Mouse (Mus musculus) hindbrain, embryonic 12.5 days (tissue): ENCODE measurements at regions not wholly inside any gene's neighbourhood (a gene's known extent, or its start where the extent isn't known, plus 50 kb on each side); places are given as distances from the start of the nearest gene placed in this dataset.
"Not testable (repeated sequence)": the region's sequence is repeated elsewhere in the genome, so short reads cannot be mapped to it uniquely, and the experiment has no call there.

Experiments used
- ATAC-seq: fragments of 200-750 bp; cut with Nextera tagmentation; 2 replicates; pipeline ENCODE4 v1.8.0; 2017; ENCODE audit warnings: moderate TSS enrichment; ENCODE audit not compliant: low FRiP score
- H3K27ac ChIP-seq: fragments of 300-500 bp; sonication (generic); 2 replicates; pipeline ENCODE4 v1.5.1; 2016; ENCODE audit warnings: mild to moderate bottlenecking
- H3K27me3 ChIP-seq: fragments of 300-500 bp; sonication (generic); 2 replicates; pipeline ENCODE4 v1.6.1; 2016; ENCODE audit warnings: mild to moderate bottlenecking
- H3K36me3 ChIP-seq: fragments of 300-500 bp; sonication (generic); 2 replicates; pipeline ENCODE4 v1.6.1; 2016; ENCODE audit warnings: mild to moderate bottlenecking
- H3K4me1 ChIP-seq: fragments of 300-500 bp; sonication (generic); 2 replicates; pipeline ENCODE4 v1.6.1; 2016
- H3K4me2 ChIP-seq: fragments of 300-500 bp; sonication (generic); replicated peaks from 2 replicates; pipeline ENCODE4 v1.6.1; 2016; ENCODE audit warnings: mild to moderate bottlenecking
- H3K4me3 ChIP-seq: fragments of 300-500 bp; sonication (generic); 2 replicates; pipeline ENCODE4 v1.5.1; 2016; ENCODE audit warnings: mild to moderate bottlenecking
- H3K9ac ChIP-seq: fragments of 300-500 bp; sonication (generic); 2 replicates; pipeline ENCODE4 v1.6.1; 2016; ENCODE audit warnings: mild to moderate bottlenecking, moderate library complexity
- H3K9me3 ChIP-seq: fragments of 300-500 bp; sonication (generic); replicated peaks from 2 replicates; pipeline ENCODE4 v1.6.1; 2016; ENCODE audit warnings: mild to moderate bottlenecking
- WGBS: fragments of 180-500 bp; shearing (Covaris S2); methylation state at CpG from one replicate; pipeline ENCODE4 v1.1.7; 2016; 5-methylcytosine and 5-hydroxymethylcytosine counted together

DNA sequence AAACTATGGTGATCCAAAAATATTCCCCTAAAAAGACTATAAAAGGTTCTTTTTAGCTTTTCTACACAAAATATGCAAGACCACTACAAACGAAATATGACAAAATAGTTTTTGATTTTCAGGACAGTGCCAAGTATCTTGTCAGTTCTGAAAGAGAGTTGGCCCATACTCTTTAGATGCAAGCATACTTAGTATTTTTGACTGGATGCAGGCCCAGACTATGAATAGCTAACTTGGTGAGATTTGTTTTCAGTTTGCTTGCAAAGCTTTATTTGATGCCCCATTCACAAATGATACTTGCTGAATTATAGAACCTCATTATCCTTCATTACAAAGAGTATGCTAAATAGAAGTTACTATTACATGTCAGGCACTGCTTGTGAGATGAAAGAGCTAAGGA, 258.8 kb downstream of the Casp12 start:
- no peak for ATAC-seq
- Histone ChIP-seq H3K36me3 (no peaks in the 10 kb centered on the region), H3K27me3 (no peaks in the 10 kb centered on the region), H3K9ac (no peak overlapping the region), H3K4me3 (no peak overlapping the region), H3K27ac (no peak overlapping the region), H3K4me2 (no peak overlapping the region), H3K4me1 (no peaks in the 10 kb centered on the region), H3K9me3 (no peaks in the 10 kb centered on the region)
- 66% methylated on average over 1 of the region's 1 CpGs for WGBS

DNA sequence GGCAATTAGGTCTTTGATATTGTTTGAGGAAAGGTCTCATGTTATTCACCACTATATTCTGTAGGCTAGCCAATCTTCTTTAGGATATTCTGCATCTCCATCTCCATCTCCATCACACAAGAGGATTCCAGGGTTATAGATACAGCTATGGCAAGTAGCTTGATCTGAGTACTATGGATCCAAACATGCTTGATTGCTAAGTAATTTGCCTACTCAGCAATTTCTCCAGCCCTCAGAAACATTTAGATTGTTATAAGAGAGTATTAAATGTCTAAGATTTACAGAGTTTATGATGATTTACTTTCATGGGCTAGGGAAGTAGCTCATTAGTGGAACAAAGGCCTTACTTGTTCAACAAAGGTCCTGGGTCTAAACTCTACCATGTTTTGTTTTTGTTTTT, 259.8 kb downstream of the Casp12 start:
- Histone ChIP-seq H3K9me3 (no peaks in the 10 kb centered on the region), H3K4me2 (no peak overlapping the region), H3K36me3 (no peaks in the 10 kb centered on the region), H3K4me1 (no peaks in the 10 kb centered on the region), H3K4me3 (no peak overlapping the region), H3K27ac (no peak overlapping the region), H3K27me3 (no peaks in the 10 kb centered on the region), H3K9ac (no peak overlapping the region)
- no peak for ATAC-seq

DNA sequence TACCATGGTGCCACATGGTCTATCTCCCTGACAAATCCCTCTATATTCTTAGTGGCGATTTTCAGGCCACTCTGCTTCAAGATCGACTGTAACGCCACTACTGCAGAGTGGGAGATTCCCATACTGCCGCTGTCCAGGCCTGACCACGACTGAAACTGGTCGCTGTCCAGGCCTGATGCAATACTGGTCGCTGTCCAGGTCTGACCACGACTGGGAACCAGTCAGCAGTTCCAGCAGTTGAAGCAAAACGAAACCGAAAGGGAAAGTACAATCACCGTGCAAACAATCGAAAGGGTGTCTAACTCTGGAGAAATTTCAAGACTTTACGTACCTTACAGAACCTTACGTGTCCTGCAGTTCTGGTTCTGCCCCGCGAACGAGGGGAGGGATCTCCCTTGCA, 271.5 kb downstream of the Casp12 start:
- H3K27ac ChIP-seq = no peak overlapping the region
- H3K4me3 ChIP-seq = no peak overlapping the region
- H3K27me3 ChIP-seq = no peaks in the 10 kb centered on the region
- H3K36me3 ChIP-seq = no peaks in the 10 kb centered on the region
- ATAC-seq = no peak
- no peaks in the 10 kb centered on the region for H3K9me3 ChIP-seq
- H3K4me2 ChIP-seq = no peak overlapping the region
- no peak overlapping the region for H3K9ac ChIP-seq
- no peaks in the 10 kb centered on the region for H3K4me1 ChIP-seq
- WGBS = 94% methylated on average over 17 of the region's 17 CpGs

DNA sequence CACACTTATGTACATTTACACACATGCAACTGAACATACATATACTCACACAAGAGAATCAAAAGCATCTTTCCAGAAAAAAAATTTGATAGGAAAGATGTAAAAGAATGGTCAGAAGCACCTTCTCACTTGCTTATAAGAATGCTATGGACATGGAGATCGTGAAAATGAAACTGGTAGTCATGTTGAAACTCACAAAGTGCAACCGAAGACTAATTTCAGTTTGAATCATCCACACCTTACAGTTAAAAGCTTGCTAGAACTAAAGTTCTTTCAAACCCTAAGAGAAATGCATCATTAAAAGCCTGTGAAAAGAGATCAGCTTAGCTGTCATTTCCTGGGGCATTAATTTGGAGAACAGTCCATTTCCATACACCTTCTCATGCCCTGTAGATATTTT, 278.2 kb downstream of the Casp12 start:
- Histone ChIP-seq H3K9me3 (no peaks in the 10 kb centered on the region), H3K36me3 (no peaks in the 10 kb centered on the region), H3K27ac (no peak overlapping the region), H3K4me1 (no peaks in the 10 kb centered on the region), H3K4me2 (no peak overlapping the region), H3K27me3 (no peaks in the 10 kb centered on the region), H3K9ac (no peak overlapping the region), H3K4me3 (no peak overlapping the region)
- WGBS = 86% methylated on average over 2 of the region's 2 CpGs
- ATAC-seq = no peak

DNA sequence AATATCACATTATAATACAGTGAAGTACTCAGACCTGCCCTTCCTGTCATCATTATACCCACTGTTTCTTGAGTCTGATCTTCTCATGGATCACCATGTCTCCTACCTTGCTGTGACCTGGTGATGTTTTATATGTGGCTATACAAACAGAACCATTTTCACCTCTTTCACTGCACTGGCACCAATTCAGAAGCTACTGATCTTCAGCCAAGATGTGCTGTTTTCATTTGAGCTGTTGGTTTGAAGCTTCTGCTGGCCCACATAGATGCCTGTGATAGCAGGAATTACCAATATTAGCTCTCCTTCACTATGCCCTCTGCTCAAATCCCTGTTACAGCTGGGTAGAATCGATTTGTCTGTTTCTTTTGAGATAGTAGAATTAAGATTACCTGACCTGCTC, 282.3 kb downstream of the Casp12 start:
- Histone ChIP-seq H3K4me2 (no peak overlapping the region), H3K36me3 (no peaks in the 10 kb centered on the region), H3K4me3 (no peak overlapping the region), H3K9ac (no peak overlapping the region), H3K27me3 (no peaks in the 10 kb centered on the region), H3K27ac (no peak overlapping the region), H3K4me1 (no peaks in the 10 kb centered on the region), H3K9me3 (no peaks in the 10 kb centered on the region)
- 86% methylated on average over 1 of the region's 1 CpGs for WGBS
- no peak for ATAC-seq

DNA sequence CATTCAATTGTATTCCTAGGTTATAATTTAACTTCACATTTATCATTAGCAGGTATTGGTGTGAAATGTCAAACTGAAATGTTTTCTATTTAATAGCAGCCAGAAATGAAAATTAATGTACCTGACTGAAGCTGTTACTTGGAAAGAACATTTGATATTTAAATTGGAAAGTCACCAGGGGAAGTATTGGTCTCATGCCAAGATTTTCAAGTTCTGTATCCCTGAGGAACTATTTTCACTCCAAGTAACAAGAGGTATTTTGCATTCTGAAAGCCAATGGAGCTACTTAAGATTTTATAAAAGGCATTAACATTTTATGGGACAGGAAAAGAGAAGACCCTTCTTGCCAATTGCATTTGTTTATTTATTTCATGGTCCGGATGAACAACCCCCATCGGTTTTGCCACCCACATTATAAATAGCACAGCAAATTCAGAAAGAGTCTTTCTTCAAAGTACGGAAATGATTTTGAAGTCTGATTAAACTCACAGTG, 289.3 kb downstream of the Casp12 start:
- no peak overlapping the region for H3K27ac ChIP-seq
- H3K27me3 ChIP-seq = no peaks in the 10 kb centered on the region
- H3K36me3 ChIP-seq = no peaks in the 10 kb centered on the region
- no peaks in the 10 kb centered on the region for H3K4me1 ChIP-seq
- ATAC-seq = no peak
- H3K9me3 ChIP-seq = no peaks in the 10 kb centered on the region
- WGBS = 75% methylated on average over 3 of the region's 3 CpGs
- no peak overlapping the region for H3K4me2 ChIP-seq
- H3K9ac ChIP-seq = no peak overlapping the region
- no peak overlapping the region for H3K4me3 ChIP-seq

DNA sequence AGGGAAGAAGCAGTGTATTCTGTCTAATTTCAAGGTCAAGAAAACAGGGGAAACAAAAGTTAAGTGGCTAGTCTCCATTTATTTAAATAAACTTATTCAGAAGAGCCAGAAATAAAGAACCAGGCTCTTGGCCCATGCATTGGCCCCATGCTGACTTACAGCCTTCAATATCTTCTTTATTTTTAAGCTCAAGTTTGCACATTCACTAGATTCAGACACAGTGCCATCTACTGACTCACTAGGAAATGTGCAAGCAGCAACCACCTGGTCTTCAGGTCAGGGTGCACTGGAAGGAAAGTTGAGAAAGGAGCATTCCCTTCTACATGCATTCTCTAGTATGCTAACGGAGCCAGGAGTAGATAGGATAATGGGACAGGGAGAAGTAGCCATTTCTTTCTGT, 289.7 kb downstream of the Casp12 start:
- Histone ChIP-seq H3K36me3 (no peaks in the 10 kb centered on the region), H3K27me3 (no peaks in the 10 kb centered on the region), H3K9ac (no peak overlapping the region), H3K27ac (no peak overlapping the region), H3K9me3 (no peaks in the 10 kb centered on the region), H3K4me3 (no peak overlapping the region), H3K4me1 (no peaks in the 10 kb centered on the region), H3K4me2 (no peak overlapping the region)
- 44% methylated on average over 1 of the region's 1 CpGs for WGBS
- no peak for ATAC-seq

DNA sequence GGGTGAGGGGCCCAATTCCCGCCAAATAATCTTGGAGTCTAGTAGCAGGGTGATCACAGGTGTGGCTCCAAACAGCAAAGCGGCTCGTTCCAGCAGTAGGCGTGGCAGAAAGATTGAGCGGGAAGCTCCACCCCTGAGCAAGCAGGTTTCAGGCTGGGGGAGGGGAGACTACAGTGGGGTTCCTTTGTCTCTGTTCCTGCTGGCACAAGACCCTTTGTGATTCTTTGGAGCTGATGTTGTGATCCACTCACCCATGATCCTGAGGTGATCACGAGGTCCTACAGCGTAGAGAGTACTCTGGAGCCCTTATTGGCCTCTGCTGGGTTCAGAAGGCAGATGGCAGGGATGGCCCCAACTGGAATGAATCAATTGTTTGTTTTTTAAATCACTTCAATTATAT, 318.7 kb downstream of the Casp12 start:
- Histone ChIP-seq H3K4me3 (no peak overlapping the region), H3K9ac (no peak overlapping the region), H3K4me1 (no peaks in the 10 kb centered on the region), H3K27ac (no peak overlapping the region), H3K4me2 (no peak overlapping the region), H3K36me3 (no peaks in the 10 kb centered on the region), H3K9me3 (peaks cover under 1% of the 10 kb centered on the region; the same call in 1 of the 2 replicates), H3K27me3 (no peaks in the 10 kb centered on the region)
- 82% methylated on average over 7 of the region's 7 CpGs for WGBS
- ATAC-seq = no peak

DNA sequence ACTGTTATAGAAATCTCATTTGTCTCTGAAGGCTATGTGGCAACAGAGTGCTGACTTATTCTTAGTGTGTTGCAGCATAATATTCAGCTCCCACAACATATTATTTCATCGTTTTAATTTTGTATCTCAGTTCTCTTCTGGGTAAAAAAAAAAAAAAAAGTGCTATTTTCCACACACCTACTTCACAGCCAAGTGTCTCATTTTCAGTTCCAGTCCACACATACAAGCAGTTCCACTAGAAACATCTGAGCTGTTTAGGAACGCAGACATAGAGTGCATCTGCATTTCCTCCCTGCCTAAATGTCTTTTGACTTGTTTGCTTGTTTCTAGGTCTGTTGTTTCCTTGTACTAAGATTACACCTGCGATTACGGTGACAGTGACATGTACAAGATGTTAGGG, 328.3 kb downstream of the Casp12 start:
- no peak overlapping the region for H3K9ac ChIP-seq
- no peak overlapping the region for H3K4me3 ChIP-seq
- no peaks in the 10 kb centered on the region for H3K4me1 ChIP-seq
- no peaks in the 10 kb centered on the region for H3K27me3 ChIP-seq
- no peak for ATAC-seq
- no peaks in the 10 kb centered on the region for H3K9me3 ChIP-seq
- no peak overlapping the region for H3K4me2 ChIP-seq
- no peak overlapping the region for H3K27ac ChIP-seq
- H3K36me3 ChIP-seq = no peaks in the 10 kb centered on the region
- WGBS = 89% methylated on average over 4 of the region's 4 CpGs

DNA sequence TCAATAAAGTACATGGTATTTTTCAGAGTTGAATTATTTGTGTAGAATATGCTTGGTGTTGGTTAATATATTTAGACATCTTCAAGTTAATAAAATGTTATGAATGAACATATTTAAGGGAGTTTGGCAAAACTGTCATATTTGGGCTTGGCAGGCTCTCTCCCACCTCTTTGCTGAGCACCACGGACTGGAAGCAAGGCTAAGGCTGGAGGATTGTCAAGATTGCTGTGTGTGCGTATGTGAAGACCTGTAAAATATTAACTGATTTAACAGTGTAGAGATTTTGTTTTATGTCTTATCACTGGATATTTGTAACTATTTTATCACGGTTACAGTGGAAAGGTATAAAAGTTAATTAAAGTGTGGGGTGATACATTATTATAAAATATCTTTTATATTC, 363.3 kb downstream of the Casp12 start:
- Histone ChIP-seq H3K9ac (no peak overlapping the region), H3K9me3 (no peaks in the 10 kb centered on the region), H3K27ac (no peak overlapping the region), H3K4me3 (no peak overlapping the region), H3K4me1 (no peaks in the 10 kb centered on the region), H3K36me3 (no peaks in the 10 kb centered on the region), H3K27me3 (no peaks in the 10 kb centered on the region), H3K4me2 (no peak overlapping the region)
- no peak for ATAC-seq
- 83% methylated on average over 3 of the region's 3 CpGs for WGBS

DNA sequence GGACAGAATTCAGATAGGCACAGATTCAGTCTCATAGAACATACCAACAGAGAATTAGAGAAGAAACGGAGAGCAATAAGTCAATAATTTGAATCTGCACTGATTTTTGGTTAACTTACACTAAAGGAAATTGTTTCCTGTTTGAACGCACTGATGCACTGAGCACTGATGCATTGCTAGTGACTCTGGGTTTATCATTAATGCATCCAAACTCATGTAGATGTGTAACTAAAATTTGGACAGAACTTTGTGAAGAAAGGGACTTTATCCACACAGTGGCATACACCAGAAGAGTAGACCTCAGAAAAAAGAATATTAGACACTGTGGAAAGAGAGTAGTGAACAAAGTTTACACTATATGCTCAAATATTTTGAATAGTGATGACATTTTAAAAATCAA, 364.2 kb downstream of the Casp12 start:
- no peak overlapping the region for H3K4me2 ChIP-seq
- no peaks in the 10 kb centered on the region for H3K27me3 ChIP-seq
- H3K9ac ChIP-seq = no peak overlapping the region
- no peak for ATAC-seq
- no peak overlapping the region for H3K4me3 ChIP-seq
- no peak overlapping the region for H3K27ac ChIP-seq
- WGBS = 64% methylated on average over 2 of the region's 2 CpGs
- no peaks in the 10 kb centered on the region for H3K36me3 ChIP-seq
- no peaks in the 10 kb centered on the region for H3K4me1 ChIP-seq
- no peaks in the 10 kb centered on the region for H3K9me3 ChIP-seq

DNA sequence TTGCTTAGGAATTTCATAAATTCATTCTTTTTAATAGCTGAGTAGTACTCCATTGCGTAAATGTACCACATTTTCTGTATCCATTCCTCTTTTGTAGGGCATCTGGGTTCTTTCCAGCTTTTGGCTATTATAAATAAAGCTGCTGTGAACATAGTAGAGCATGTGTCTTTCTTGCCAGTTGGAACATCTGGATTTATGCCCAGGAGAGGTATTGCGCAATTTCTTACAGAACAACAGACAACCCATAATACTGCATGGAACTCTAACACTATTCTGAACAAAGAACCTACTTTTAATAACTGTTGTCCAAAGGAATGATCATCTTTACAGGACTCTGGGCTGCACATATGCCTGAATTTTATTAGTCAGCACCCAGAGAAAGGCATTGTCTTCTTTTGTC, 373.4 kb downstream of the Casp12 start:
- not testable (repeated sequence) for H3K9ac ChIP-seq, H3K4me1 ChIP-seq, H3K4me2 ChIP-seq, H3K27me3 ChIP-seq, H3K36me3 ChIP-seq, H3K27ac ChIP-seq, H3K9me3 ChIP-seq, ATAC-seq, H3K4me3 ChIP-seq
- WGBS = 95% methylated on average over 2 of the region's 2 CpGs

DNA sequence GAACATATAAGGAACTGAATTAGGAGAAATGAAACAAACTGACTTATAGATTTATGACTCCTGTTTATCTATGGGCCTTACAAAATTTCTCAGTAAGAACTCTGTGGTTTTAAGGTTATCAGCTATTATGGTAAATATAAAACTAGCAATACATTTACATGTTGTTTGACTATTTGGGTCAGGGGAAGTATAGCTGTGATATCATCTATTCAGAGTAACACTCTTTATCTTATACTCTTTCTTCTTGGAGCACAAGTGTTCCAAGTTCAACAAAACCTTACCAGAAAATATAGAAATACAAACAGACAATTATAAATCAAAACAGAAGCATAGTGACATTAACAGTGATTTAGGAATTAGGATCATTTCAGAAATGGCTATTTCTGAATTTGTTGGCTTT, 383.6 kb downstream of the Casp12 start:
- no peaks in the 10 kb centered on the region for H3K36me3 ChIP-seq
- ATAC-seq = no peak

More for the DNA sequence above, 383.6 kb downstream of the Casp12 start:
- no peaks in the 10 kb centered on the region for H3K4me1 ChIP-seq
- H3K4me2 ChIP-seq = no peak overlapping the region
- H3K9me3 ChIP-seq = no peaks in the 10 kb centered on the region
- H3K9ac ChIP-seq = no peak overlapping the region
- H3K27me3 ChIP-seq = no peaks in the 10 kb centered on the region
- no peak overlapping the region for H3K4me3 ChIP-seq
- no peak overlapping the region for H3K27ac ChIP-seq
